Mouse (Mus musculus) heart, postnatal 0 days (tissue): ENCODE data around the gene Tenm3.

Experiments used
- CTCF ChIP-seq: IDR thresholded peaks from 2 replicates; pipeline ENCODE4 v1.5.1; 2016; ENCODE audit warnings: antibody characterized with exemption, control low read depth, low read depth
- EP300 ChIP-seq: IDR thresholded peaks from 2 replicates; pipeline ENCODE4 v1.6.1; 2016; ENCODE audit warnings: antibody characterized with exemption, low read depth

GRCm38 (mm10) chr8:48688188-48688587 is 155.6 kb downstream of the Tenm3 start:
- TF ChIP-seq CTCF = no peak
- TF ChIP-seq EP300 = no peak
